Mouse (Mus musculus) hindbrain, embryonic 13.5 days (tissue): ENCODE results near the gene Elane. TPM values are rescaled to one million over a fixed set of nuclear protein-coding genes. Genes with fewer than 3 reads are reported as not detected.

Experiments
- ATAC-seq: fragments of 200-750 bp; cut with Nextera tagmentation; 2 replicates; pipeline ENCODE4 v1.8.0; 2017; ENCODE audit warnings: moderate TSS enrichment; ENCODE audit not compliant: low FRiP score
- H3K27ac ChIP-seq: fragments of 300-500 bp; sonication (generic); 2 replicates; pipeline ENCODE4 v1.5.1; 2015; ENCODE audit warnings: inconsistent platforms, mild to moderate bottlenecking, moderate library complexity
- H3K27me3 ChIP-seq: fragments of 300-500 bp; sonication (generic); 2 replicates; pipeline ENCODE4 v1.6.1; 2015; ENCODE audit warnings: mild to moderate bottlenecking, inconsistent platforms
- H3K36me3 ChIP-seq: fragments of 300-500 bp; sonication (generic); 2 replicates; pipeline ENCODE4 v1.6.1; 2015; ENCODE audit warnings: mild to moderate bottlenecking, inconsistent platforms
- H3K4me1 ChIP-seq: fragments of 300-500 bp; sonication (generic); replicated peaks from 2 replicates; pipeline ENCODE4 v1.6.1; 2015; ENCODE audit warnings: inconsistent platforms
- H3K4me2 ChIP-seq: fragments of 300-500 bp; sonication (generic); 2 replicates; pipeline ENCODE4 v1.6.1; 2015; ENCODE audit warnings: inconsistent platforms, mild to moderate bottlenecking, moderate library complexity
- H3K4me3 ChIP-seq: fragments of 300-500 bp; sonication (generic); 2 replicates; pipeline ENCODE4 v1.5.1; 2015; ENCODE audit warnings: mild to moderate bottlenecking, inconsistent platforms
- H3K9ac ChIP-seq: fragments of 300-500 bp; sonication (generic); 2 replicates; pipeline ENCODE4 v1.6.1; 2015; ENCODE audit warnings: mild to moderate bottlenecking, inconsistent platforms
- H3K9me3 ChIP-seq: fragments of 300-500 bp; sonication (generic); 2 replicates; pipeline ENCODE4 v1.6.1; 2016; ENCODE audit warnings: inconsistent platforms
- WGBS: fragments of 180-500 bp; shearing (Covaris S2); methylation state at CpG from one replicate; pipeline ENCODE4 v1.1.7; 2015; 5-methylcytosine and 5-hydroxymethylcytosine counted together
- polyA plus RNA-seq: library from polyadenylated mRNA; unstranded; fragments of >200 nt; fragmentation: Nextera tagmentation; extraction: Ambion mirVana; gene quantifications from 2 replicates; pipeline ENCODE4 v1.2.1, GENCODE M21; 2015

Elane gene
- polyA plus RNA-seq: 0.34 TPM in 1 of 2 replicates, not detected in the other

DNA sequence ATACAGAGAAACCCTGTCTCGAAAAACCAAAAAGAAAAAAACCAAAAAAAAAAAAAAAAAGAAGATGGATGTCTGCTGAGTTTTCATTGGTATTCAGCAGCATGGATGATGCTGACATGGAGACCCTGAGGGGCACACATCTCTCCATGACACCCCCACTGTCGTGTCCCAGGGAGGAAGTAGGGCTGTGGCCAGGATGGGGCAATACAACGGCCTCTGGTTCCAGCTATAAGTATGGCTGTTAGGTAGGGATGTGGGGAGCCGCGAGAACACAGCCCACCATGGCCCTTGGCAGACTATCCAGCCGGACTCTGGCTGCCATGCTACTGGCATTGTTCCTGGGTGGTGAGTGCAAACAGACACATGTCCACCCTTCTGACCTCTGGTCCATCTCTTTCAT lies at the start of gene Elane:
Elane (plus strand) TSS at position 194 of the 400 bp plus-strand sequence.
- Histone ChIP-seq H3K9ac (no peak within 1 kb of the TSS), H3K27ac (no peak within 1 kb of the TSS), H3K4me2 (no peak within 1 kb of the TSS), H3K4me1 (peaks cover 16% of the 10 kb centered on the region), H3K27me3 (peaks cover 44% of the 10 kb centered on the region), H3K9me3 (no peaks in the 10 kb centered on the region), H3K4me3 (no peak within 1 kb of the TSS), H3K36me3 (no peaks in the 10 kb centered on the region)
- no peak for ATAC-seq
- 83% methylated on average over 6 of the region's 6 CpGs for WGBS

- Histone ChIP-seq H3K36me3 (no peaks in the 10 kb centered on the region), H3K27ac (no peak overlapping the region), H3K9me3 (peaks cover 3% of the 10 kb centered on the region; the same call in 1 of the 2 replicates), H3K4me3 (no peak overlapping the region), H3K9ac (no peak overlapping the region), H3K27me3 (no peaks in the 10 kb centered on the region), H3K4me2 (no peak overlapping the region), H3K4me1 (peaks cover 12% of the 10 kb centered on the region)
- 98% methylated on average over 3 of the region's 3 CpGs for WGBS
- no peak for ATAC-seq
Measured at GRCm38 (mm10) chr10:79836918-79837317, 49.1 kb upstream of the Elane start.

- ATAC-seq: no peak
- H3K9me3 ChIP-seq: peaks cover 3% of the 10 kb centered on the region; the same call in 1 of the 2 replicates
Measured at GRCm38 (mm10) chr10:79838151-79838550, 47.9 kb upstream of the Elane start.

DNA sequence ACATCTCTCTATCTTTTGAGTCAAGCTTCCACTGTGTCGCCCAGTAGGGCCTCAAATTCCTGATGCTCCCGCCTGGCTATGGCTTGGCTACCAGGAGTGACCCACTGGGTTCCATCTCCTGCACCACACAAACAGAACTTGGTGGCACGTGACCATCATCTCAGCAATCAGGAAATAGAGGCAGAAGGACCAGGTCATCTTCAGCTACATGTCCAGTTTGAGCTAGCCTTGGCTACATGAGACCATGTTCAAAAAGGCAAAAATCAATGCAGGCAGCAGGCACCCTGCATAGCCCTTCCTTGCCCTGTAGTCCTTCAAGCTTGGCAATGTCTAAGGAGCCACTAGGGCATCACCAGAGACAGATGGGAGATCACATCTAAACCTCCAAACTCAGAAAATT lies 46.0 kb upstream of the Elane start:
- Histone ChIP-seq H3K4me3 (no peak overlapping the region), H3K27ac (peak overlapping the region; percentile 75; the same call in 1 of the 2 replicates), H3K4me2 (peak overlapping the region; percentile 57; the same call in 1 of the 2 replicates)

More at GRCm38 (mm10) chr10:79838151-79838550, 47.9 kb upstream of the Elane start:
- no peak overlapping the region for H3K27ac ChIP-seq
- H3K36me3 ChIP-seq: no peaks in the 10 kb centered on the region
- no peaks in the 10 kb centered on the region for H3K27me3 ChIP-seq
- no peak overlapping the region for H3K4me3 ChIP-seq
- H3K4me2 ChIP-seq: no peak overlapping the region
- no peak overlapping the region for H3K9ac ChIP-seq
- peaks cover 22% of the 10 kb centered on the region for H3K4me1 ChIP-seq
- WGBS: 71% methylated on average over 2 of the region's 2 CpGs

DNA sequence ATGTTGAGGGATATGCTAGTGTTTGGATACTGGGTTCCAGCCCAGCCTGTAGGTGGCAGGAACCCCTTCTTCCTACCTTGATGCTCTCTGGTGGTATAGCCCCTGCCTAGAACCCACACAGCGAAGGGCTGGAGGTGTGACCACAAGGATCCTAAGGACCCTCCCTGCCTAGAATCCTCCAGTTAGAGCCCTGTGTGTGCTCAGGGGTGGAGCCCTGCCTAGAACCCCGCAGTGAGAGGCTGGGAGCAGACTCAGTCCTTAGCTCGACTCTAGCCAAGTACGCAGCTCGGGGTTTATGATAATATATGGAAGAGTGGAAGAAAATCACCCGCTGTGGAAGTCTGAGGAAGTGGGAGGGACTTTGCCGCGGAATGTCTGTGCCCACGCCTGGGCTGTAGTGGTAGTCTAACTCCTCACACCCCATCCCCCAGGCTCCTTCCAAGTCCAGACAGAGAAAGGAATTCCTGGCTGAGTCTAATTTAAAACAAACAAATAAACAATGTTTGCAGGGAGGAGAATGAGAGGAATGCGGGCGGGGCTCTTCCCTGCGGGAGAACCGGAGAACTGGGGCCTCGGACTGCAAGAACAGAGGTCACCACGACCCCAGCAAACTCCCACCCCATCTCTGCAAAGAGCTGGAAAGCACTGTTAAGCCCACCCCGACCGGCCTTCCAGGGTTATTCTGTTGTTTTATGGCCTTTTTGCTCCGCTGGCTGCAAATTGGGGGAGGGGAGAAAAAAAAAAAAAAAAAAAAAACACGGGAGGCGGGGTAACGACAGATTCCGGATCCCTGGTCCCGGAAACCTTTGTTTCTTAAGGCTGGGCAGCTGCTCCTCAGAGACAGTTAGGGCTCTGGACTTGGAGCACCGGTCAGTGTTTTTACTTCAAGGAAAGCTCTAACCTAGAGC lies 45.1 kb upstream of the Elane start:
- no peaks in the 10 kb centered on the region for H3K27me3 ChIP-seq
- peaks cover 29% of the 10 kb centered on the region for H3K4me1 ChIP-seq
- peak; percentile 80 for ATAC-seq
- peak overlapping the region; percentile 67 for H3K9ac ChIP-seq
- H3K27ac ChIP-seq: peak overlapping the region; percentile 75
- peak overlapping the region; percentile 57 for H3K4me2 ChIP-seq
- H3K4me3 ChIP-seq: peak overlapping the region; percentile 31
- H3K36me3 ChIP-seq: no peaks in the 10 kb centered on the region
- WGBS: under 1% methylated on average over 24 of the region's 24 CpGs
- peaks cover 3% of the 10 kb centered on the region; the same call in 1 of the 2 replicates for H3K9me3 ChIP-seq

More for the DNA sequence above, 46.0 kb upstream of the Elane start:
- Histone ChIP-seq H3K4me1 (peaks cover 29% of the 10 kb centered on the region), H3K27me3 (no peaks in the 10 kb centered on the region), H3K9me3 (peaks cover 3% of the 10 kb centered on the region; the same call in 1 of the 2 replicates), H3K36me3 (no peaks in the 10 kb centered on the region), H3K9ac (no peak overlapping the region)
- no peak for ATAC-seq
- WGBS: 88% methylated on average over 3 of the region's 3 CpGs

DNA sequence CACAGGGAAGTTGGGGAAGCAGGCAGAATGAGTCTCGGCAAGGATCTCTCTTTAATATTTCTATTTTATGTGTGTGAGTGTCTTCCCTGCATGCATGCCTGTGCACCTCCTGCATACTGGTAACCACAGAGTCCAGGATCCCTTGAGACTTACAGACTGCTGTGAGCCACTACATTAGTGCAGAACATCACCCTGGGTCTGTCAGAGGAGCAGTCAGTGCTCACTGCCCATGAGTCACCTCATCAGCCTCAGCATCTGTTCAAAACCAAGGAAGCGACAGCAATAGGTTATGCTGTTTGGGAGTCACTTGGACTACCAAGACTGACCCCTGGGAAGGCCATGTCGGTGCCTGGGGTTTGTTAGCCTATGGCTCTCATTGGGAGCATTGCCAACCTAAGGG lies 43.7 kb upstream of the Elane start:
- H3K27me3 ChIP-seq: no peaks in the 10 kb centered on the region
- peaks cover 29% of the 10 kb centered on the region for H3K4me1 ChIP-seq
- H3K4me3 ChIP-seq: no peak overlapping the region
- H3K4me2 ChIP-seq: no peak overlapping the region
- no peak overlapping the region for H3K9ac ChIP-seq
- ATAC-seq: no peak
- H3K27ac ChIP-seq: no peak overlapping the region
- 76% methylated on average over 3 of the region's 3 CpGs for WGBS
- H3K9me3 ChIP-seq: no peaks in the 10 kb centered on the region
- H3K36me3 ChIP-seq: no peaks in the 10 kb centered on the region

- H3K27ac ChIP-seq: no peak overlapping the region
- peaks cover 34% of the 10 kb centered on the region for H3K4me1 ChIP-seq
- no peak overlapping the region for H3K4me3 ChIP-seq
- no peak overlapping the region for H3K9ac ChIP-seq
- 52% methylated on average over 6 of the region's 6 CpGs for WGBS
- ATAC-seq: no peak
- H3K27me3 ChIP-seq: no peaks in the 10 kb centered on the region
- no peaks in the 10 kb centered on the region for H3K36me3 ChIP-seq
- H3K9me3 ChIP-seq: no peaks in the 10 kb centered on the region
- H3K4me2 ChIP-seq: no peak overlapping the region
Measured at GRCm38 (mm10) chr10:79843476-79843875, 42.6 kb upstream of the Elane start.

DNA sequence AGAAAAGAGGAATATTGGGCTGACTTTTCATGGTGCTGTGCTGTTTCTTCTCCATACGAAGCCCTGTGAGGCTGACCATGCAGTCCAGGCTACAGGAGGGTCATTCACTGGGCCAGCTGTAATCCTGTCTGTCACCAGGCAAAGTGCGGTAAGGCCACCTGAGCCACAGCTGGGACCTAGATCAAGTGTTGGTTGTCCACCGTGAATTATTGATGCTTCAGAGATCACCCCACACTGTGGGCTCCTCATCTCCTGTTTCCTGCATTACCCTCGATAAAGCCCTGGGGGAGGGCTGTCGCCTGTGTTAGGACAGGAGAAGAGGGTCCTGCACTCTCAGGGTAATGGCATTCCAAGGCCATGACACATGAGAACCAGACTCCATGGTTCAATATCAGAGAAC lies 39.5 kb upstream of the Elane start:
- H3K27ac ChIP-seq: no peak overlapping the region
- WGBS: 60% methylated on average over 5 of the region's 5 CpGs

DNA sequence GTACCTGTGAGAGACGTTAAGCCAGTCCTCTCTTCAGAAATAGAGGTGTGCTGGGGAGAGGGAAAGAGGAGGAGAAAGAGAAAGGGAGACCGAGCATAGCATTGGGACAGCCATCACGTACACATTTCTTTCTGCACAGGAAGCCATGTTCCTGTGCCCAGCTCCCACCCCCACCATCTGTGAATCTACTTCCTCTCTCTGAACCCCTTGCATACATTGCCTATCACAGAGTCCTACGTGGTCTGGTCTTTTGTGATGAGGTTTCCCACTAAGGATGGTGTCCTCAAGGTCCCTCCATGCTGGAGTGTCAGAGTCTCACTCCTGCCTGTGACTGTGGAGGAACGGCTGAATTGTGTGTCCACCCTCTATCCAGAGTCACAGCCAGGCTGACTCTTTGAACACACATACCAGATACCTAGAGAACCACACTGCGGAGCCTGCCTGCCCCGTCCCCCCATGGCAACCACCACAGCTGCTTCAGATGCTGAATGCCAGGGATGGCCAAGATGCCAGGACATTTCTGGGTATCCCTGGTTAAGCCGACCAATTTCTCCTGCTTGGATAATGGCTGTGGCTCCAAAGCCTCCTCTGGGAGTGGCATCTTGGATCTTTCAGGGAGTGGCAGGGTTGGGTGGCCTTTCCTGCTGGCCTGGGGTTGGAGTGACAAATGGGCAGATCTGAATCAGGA lies 36.0 kb upstream of the Elane start:
- H3K4me1 ChIP-seq: peaks cover 32% of the 10 kb centered on the region
- 89% methylated on average over 8 of the region's 8 CpGs for WGBS
- no peak overlapping the region for H3K9ac ChIP-seq
- no peak for ATAC-seq
- no peaks in the 10 kb centered on the region for H3K9me3 ChIP-seq
- no peak overlapping the region for H3K4me2 ChIP-seq
- H3K27me3 ChIP-seq: no peaks in the 10 kb centered on the region
- no peak overlapping the region for H3K27ac ChIP-seq
- H3K36me3 ChIP-seq: no peaks in the 10 kb centered on the region
- H3K4me3 ChIP-seq: no peak overlapping the region

More for the DNA sequence above, 39.5 kb upstream of the Elane start:
- Histone ChIP-seq H3K9me3 (no peaks in the 10 kb centered on the region), H3K9ac (no peak overlapping the region), H3K4me3 (no peak overlapping the region), H3K27me3 (no peaks in the 10 kb centered on the region), H3K36me3 (no peaks in the 10 kb centered on the region), H3K4me2 (no peak overlapping the region), H3K4me1 (peaks cover 29% of the 10 kb centered on the region)
- ATAC-seq: no peak

GRCm38 (mm10) chr10:79851653-79852052 lies 34.4 kb upstream of the Elane start:
- Histone ChIP-seq H3K9me3 (no peaks in the 10 kb centered on the region), H3K4me1 (peaks cover 47% of the 10 kb centered on the region), H3K36me3 (peaks cover 4% of the 10 kb centered on the region; the same call in 1 of the 2 replicates), H3K27me3 (no peaks in the 10 kb centered on the region), H3K4me2 (peak overlapping the region; percentile 69), H3K4me3 (no peak overlapping the region), H3K27ac (peak overlapping the region; percentile 100), H3K9ac (peak overlapping the region; percentile 82)
- WGBS: 78% methylated on average over 3 of the region's 3 CpGs
- no peak for ATAC-seq

- peaks cover 52% of the 10 kb centered on the region for H3K4me1 ChIP-seq
- no peaks in the 10 kb centered on the region for H3K9me3 ChIP-seq
- H3K27me3 ChIP-seq: no peaks in the 10 kb centered on the region
- 61% methylated on average over 9 of the region's 9 CpGs for WGBS
- no peak for ATAC-seq
- H3K9ac ChIP-seq: peak overlapping the region; percentile 82
- peak overlapping the region; percentile 69 for H3K4me2 ChIP-seq
- peak overlapping the region; percentile 100 for H3K27ac ChIP-seq
- H3K4me3 ChIP-seq: peak overlapping the region; percentile 100
- H3K36me3 ChIP-seq: peaks cover 9% of the 10 kb centered on the region
Measured at GRCm38 (mm10) chr10:79852107-79852789, 33.8 kb upstream of the Elane start.

GRCm38 (mm10) chr10:79852827-79853226 lies 33.2 kb upstream of the Elane start:
- Histone ChIP-seq H3K4me1 (peaks cover 57% of the 10 kb centered on the region), H3K27me3 (no peaks in the 10 kb centered on the region), H3K9ac (peak overlapping the region; percentile 82), H3K4me3 (peak overlapping the region; percentile 100), H3K36me3 (peaks cover 14% of the 10 kb centered on the region), H3K4me2 (peak overlapping the region; percentile 69), H3K27ac (peak overlapping the region; percentile 100), H3K9me3 (no peaks in the 10 kb centered on the region)
- ATAC-seq: no peak
- 21% methylated on average over 8 of the region's 8 CpGs for WGBS
